Mouse (Mus musculus): ENCODE results near the gene Olfr52.
"Not testable (repeated sequence)": the region's sequence is repeated elsewhere in the genome, so short reads cannot be mapped to it uniquely, and the experiment has no call there.

Olfr52 gene

GRCm38 (mm10) chr2:86185583-86185982 lies at the start of gene Olfr52:
Gene Olfr52, minus strand, starts transcription at chr2:86185683.
- DNase-seq (ENCODE audit: low spot score in 2 of 2) = no peak

DNA sequence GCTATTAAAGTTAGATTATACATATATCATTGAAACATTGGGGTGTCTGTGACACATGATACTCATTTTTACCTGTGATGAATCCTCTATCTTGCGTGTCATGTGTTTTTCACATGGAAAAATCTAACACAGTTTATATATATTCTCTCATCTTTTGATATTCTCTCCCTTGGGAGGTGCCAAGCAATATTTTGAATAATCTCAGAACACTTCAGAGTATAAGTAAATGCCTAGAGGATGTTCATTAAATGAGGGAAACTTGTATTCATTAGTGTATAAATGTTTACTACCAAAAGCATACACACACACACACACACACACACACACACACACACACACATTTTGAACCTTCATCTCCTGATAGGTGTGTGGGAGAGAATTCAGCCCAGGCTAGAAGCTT lies 45.8 kb upstream of the Olfr52 start, which contains the start of gene Olfr1047:
TSS of gene Olfr1047 (minus strand) at position 101 of the 400 bp plus-strand sequence.
- no peak for DNase-seq (ENCODE audit: low spot score in 2 of 2)

GRCm38 (mm10) chr2:86219214-86219613 lies 33.7 kb upstream of the Olfr52 start, which contains the start of gene Olfr1046:
Gene Olfr1046, minus strand, starts transcription at chr2:86219314.
- no peak for DNase-seq (ENCODE audit: low spot score in 2 of 2)

DNA sequence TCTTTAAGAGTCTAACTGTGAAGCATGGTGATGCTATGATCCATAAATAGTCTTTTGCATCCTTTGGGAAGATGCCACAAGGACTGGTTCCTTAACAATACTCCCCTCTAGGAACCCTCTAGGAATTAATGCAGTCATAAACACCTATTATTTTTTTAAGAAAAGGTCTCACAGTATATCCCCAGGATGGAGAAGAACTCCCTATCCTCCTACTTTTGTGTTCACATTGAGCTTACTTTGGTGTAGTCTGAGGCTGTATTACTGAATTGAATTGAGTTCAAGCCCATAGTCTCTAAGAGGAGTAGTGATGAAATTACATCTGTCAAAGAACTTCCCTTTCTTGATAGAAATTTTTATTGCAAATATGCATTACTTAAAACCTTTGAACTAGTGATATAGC lies 17.4 kb upstream of the Olfr52 start, which contains the start of gene Olfr1045:
TSS of gene Olfr1045 (minus strand) at position 101 of the 400 bp plus-strand sequence.
- no peak for DNase-seq (ENCODE audit: low spot score in 2 of 2)

GRCm38 (mm10) chr2:86195863-86196262 lies 10.4 kb upstream of the Olfr52 start:
- no peak for DNase-seq (ENCODE audit: low spot score in 2 of 2)

- DNase-seq (ENCODE audit: low spot score in 2 of 2) = no peak
Observed at GRCm38 (mm10) chr2:86179950-86180349, 5.5 kb downstream of the Olfr52 start.

GRCm38 (mm10) chr2:86177720-86178119 lies 7.8 kb downstream of the Olfr52 start, which contains the start of gene Olfr1044:
Gene Olfr1044, minus strand, starts transcription at chr2:86177820.
- no peak for DNase-seq (ENCODE audit: low spot score in 2 of 2)

- DNase-seq (ENCODE audit: low spot score in 2 of 2) = not testable (repeated sequence)
Observed at GRCm38 (mm10) chr2:86175422-86175821, 10.1 kb downstream of the Olfr52 start.

DNA sequence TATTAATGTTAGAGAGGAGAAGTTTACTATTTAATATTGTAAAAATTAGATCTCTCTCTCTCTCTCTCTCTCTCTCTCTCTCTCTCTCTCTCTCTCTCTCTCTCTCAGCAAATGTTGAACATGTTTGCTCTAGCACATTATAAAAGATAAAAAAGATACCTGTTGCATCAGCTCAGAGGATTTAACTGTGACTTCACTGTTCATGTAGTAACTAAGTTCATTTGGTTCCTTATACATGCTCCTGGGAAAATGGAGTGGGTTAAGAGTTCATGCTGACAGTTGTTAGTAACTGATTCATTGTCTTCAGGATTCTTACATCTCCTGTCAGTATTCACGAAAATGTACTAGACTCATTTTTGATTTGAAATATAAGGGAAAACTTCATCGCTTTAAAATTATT lies 18.1 kb downstream of the Olfr52 start, which contains the start of gene Olfr1043:
TSS of gene Olfr1043 (minus strand) at position 101 of the 400 bp plus-strand sequence.
- DNase-seq (ENCODE audit: low spot score in 2 of 2) = no peak

- no peak for DNase-seq (ENCODE audit: low spot score in 2 of 2)
Observed at GRCm38 (mm10) chr2:86161738-86162137, 23.7 kb downstream of the Olfr52 start, which contains the start of gene Olfr1042. Gene Olfr1042, minus strand, starts transcription at chr2:86161838.

DNA sequence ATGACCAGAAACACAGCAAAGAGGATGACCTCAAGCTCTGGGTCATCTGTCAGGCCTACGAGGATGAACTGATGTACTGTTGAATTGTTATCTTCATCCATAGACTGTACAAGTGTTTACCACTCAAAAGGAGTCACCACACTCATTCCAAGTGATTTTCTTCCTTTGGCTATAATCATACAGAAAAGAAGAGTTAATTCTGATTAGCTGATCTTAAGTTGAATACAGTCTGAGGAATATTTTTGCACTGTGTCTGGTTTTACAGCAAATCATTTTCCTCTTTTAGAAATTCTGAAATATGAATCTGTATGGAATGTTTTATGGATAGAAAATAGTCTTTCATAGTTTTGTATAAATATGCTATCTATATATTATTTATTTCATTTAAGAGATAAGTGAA lies 38.9 kb downstream of the Olfr52 start, which contains the start of gene Olfr1040:
TSS of gene Olfr1040 (minus strand) at position 101 of the 400 bp plus-strand sequence.
- no peak for DNase-seq (ENCODE audit: low spot score in 2 of 2)

DNA sequence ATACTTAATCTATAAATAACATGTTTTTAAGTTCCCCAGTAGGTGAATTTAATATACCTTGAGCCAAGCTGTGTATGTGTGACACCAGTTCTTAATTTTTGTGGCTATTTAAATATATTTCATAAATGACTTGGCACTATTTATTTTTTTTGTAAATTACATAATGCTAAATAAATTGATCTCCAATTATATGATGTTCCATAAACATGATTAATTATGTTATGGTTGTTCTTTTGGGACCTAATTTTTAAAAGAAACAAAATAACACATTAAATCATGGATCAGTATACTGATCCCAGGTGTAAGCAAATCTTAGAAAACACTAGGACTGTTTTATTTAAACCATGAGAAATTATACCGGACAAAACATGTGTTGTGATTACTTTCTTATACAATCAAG lies 49.7 kb downstream of the Olfr52 start, which contains the start of gene Olfr1039:
TSS of gene Olfr1039 (minus strand) at position 101 of the 400 bp plus-strand sequence.
- no peak for DNase-seq (ENCODE audit: low spot score in 2 of 2)

Measured in right cerebral cortex, postnatal 10 days (tissue).